Mouse (Mus musculus) megakaryocyte, embryonic 14.5 days (primary cell): ENCODE measurements around the gene Gtf3c2.

Experiments used
- FLI1 ChIP-seq: IDR thresholded peaks from 2 replicates; pipeline ENCODE4 v1.6.1; 2012; ENCODE audit warnings: low read length, inconsistent platforms, mixed read lengths
- GATA1 ChIP-seq: IDR thresholded peaks from 3 replicates; pipeline ENCODE4 v1.6.1; 2012; ENCODE audit warnings: mixed read lengths, low read length, inconsistent platforms, borderline replicate concordance

GRCm38 (mm10) chr5:31110781-31111180 lies 69.2 kb downstream of the Gtf3c2 start:
- TF ChIP-seq GATA1, result no peak
- TF ChIP-seq FLI1, result no peak
